Mouse (Mus musculus): Measurements from ENCODE around the gene Wipf3. TPM values are rescaled to one million over a fixed set of nuclear protein-coding genes. Genes with fewer than 3 reads are reported as not detected.
A peak's percentile ranks its signal among the peaks of the same experiment; 100 is the strongest.

Gene Wipf3
- polyA plus RNA-seq, 1 experiment from 2014 or later: 1.3 TPM

DNA sequence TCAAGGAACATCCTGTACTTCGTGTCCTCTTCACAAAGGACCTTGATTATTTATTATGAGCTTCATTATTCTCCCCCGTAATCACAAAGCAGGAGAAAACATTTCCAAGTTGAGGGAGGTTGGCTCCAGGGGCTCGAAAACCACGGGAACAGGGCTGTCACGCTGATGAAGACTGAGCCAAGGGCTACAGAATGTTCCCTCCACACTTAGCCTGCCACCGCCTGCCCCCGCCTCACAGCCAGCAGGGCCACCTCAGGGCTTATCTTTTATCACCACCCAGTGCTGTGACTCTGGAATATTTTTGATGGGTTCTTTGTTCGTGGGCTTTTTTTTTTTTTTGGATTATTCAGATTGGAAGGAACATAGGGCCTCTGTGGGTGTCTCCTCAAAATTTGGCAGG lies 17.8 kb upstream of the Wipf3 start:
- H3K27ac ChIP-seq (ENCODE audit: low read length): no peak overlapping the region
- no peak overlapping the region for H3K4me3 ChIP-seq (ENCODE audit: low read depth, low read length)
- no peaks in the 10 kb centered on the region for H3K9me3 ChIP-seq (ENCODE audit: control insufficient read depth, low read depth, low read length)
- H3K27me3 ChIP-seq (ENCODE audit: control insufficient read depth, insufficient read depth, low read length): no peaks in the 10 kb centered on the region
- WGBS: 79% methylated on average over 8 of the region's 8 CpGs
- ATAC-seq (ENCODE audit: insufficient number of reproducible peaks, insufficient read depth, low FRiP score, low read depth): no peak
- H3K9ac ChIP-seq (replicated peaks; ENCODE audit: low read depth, low read length): no peak overlapping the region
- H3K4me1 ChIP-seq (ENCODE audit: control insufficient read depth, insufficient read depth, low read length): no peaks in the 10 kb centered on the region
- no peak overlapping the region for H3K4me2 ChIP-seq (replicated peaks; ENCODE audit: low read depth, low read length)
- H3K36me3 ChIP-seq (ENCODE audit: control insufficient read depth, insufficient read depth, low read length): no peaks in the 10 kb centered on the region

- H3K4me1 ChIP-seq (ENCODE audit: control insufficient read depth, insufficient read depth, low read length): no peaks in the 10 kb centered on the region
- WGBS: 79% methylated on average over 7 of the region's 7 CpGs
- ATAC-seq (ENCODE audit: insufficient number of reproducible peaks, insufficient read depth, low FRiP score, low read depth): no peak
- H3K4me3 ChIP-seq (ENCODE audit: low read depth, low read length): no peak overlapping the region
- no peaks in the 10 kb centered on the region for H3K9me3 ChIP-seq (ENCODE audit: control insufficient read depth, low read depth, low read length)
- H3K27ac ChIP-seq (ENCODE audit: low read length): no peak overlapping the region
- no peaks in the 10 kb centered on the region for H3K27me3 ChIP-seq (ENCODE audit: control insufficient read depth, insufficient read depth, low read length)
- no peak overlapping the region for H3K4me2 ChIP-seq (replicated peaks; ENCODE audit: low read depth, low read length)
- H3K36me3 ChIP-seq (ENCODE audit: control insufficient read depth, insufficient read depth, low read length): no peaks in the 10 kb centered on the region
- no peak overlapping the region for H3K9ac ChIP-seq (replicated peaks; ENCODE audit: low read depth, low read length)
These were observed 16.5 kb upstream of the Wipf3 start for GRCm38 (mm10) chr6:54412879-54413278.

DNA sequence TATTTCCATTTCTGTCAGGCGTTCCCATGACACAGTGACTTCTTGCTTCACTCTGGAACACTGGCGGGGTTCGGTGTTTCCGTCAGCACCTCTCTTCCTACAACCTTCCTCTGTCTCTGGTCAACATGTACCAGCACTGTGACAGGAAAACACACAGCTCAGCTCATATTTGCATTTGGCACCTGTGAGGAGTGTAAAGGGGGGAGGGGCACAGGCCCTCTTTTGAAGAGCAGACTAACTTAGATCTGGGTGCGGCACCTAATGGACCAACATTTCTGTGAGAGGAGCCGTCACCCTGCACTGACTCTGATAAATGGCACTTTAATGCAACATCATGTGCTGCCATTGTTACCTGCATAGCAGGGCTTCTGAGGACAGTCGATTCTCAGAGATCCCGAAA lies 4.2 kb upstream of the Wipf3 start:
- 0 out of 2 replicates have a peak, but pooled peaks have one; percentile 28 for ATAC-seq (ENCODE audit: insufficient number of reproducible peaks, insufficient read depth, low FRiP score, low read depth)
- no peak overlapping the region for H3K27ac ChIP-seq (ENCODE audit: low read length)
- H3K36me3 ChIP-seq (ENCODE audit: control insufficient read depth, insufficient read depth, low read length): no peaks in the 10 kb centered on the region
- H3K9me3 ChIP-seq (ENCODE audit: control insufficient read depth, low read depth, low read length): no peaks in the 10 kb centered on the region
- 0 out of 2 replicates have a peak, but pooled peaks cover 3% of the 10 kb centered on the region for H3K4me1 ChIP-seq (ENCODE audit: control insufficient read depth, insufficient read depth, low read length)
- no peak overlapping the region for H3K9ac ChIP-seq (replicated peaks; ENCODE audit: low read depth, low read length)
- H3K27me3 ChIP-seq (ENCODE audit: control insufficient read depth, insufficient read depth, low read length): 0 out of 2 replicates have a peak, but pooled peaks cover 3% of the 10 kb centered on the region
- H3K4me2 ChIP-seq (replicated peaks; ENCODE audit: low read depth, low read length): no peak overlapping the region
- 62% methylated on average over 8 of the region's 8 CpGs for WGBS
- H3K4me3 ChIP-seq (ENCODE audit: low read depth, low read length): no peak overlapping the region

- H3K27me3 ChIP-seq (ENCODE audit: control insufficient read depth, insufficient read depth, low read length): 0 out of 2 replicates have a peak, but pooled peaks cover 3% of the 10 kb centered on the region
- WGBS: 3% methylated on average over 14 of the region's 14 CpGs
These were observed 455 bp upstream of the Wipf3 start for GRCm38 (mm10) chr6:54428850-54429446.

GRCm38 (mm10) chr6:54430221-54430620 lies 818 bp downstream of the Wipf3 start:
- 36% methylated on average over 7 of the region's 7 CpGs for WGBS
- ATAC-seq (ENCODE audit: insufficient number of reproducible peaks, insufficient read depth, low FRiP score, low read depth): no peak
- H3K9me3 ChIP-seq (ENCODE audit: control insufficient read depth, low read depth, low read length): no peaks in the 10 kb centered on the region
- no peaks in the 10 kb centered on the region for H3K36me3 ChIP-seq (ENCODE audit: control insufficient read depth, insufficient read depth, low read length)
- 0 out of 2 replicates have a peak, but pooled peaks cover 3% of the 10 kb centered on the region for H3K27me3 ChIP-seq (ENCODE audit: control insufficient read depth, insufficient read depth, low read length)
- 0 out of 2 replicates have a peak, but pooled peaks cover 3% of the 10 kb centered on the region for H3K4me1 ChIP-seq (ENCODE audit: control insufficient read depth, insufficient read depth, low read length)
- H3K4me3 ChIP-seq (ENCODE audit: low read depth, low read length): peak overlapping the region; percentile 45
- no peak overlapping the region for H3K27ac ChIP-seq (ENCODE audit: low read length)
- H3K9ac ChIP-seq (replicated peaks; ENCODE audit: low read depth, low read length): 0 out of 2 replicates have a peak overlapping the region, but pooled peaks have one; percentile 6
- H3K4me2 ChIP-seq (replicated peaks; ENCODE audit: low read depth, low read length): peak overlapping the region; percentile 96

More at GRCm38 (mm10) chr6:54428850-54429446, 455 bp upstream of the Wipf3 start:
- H3K4me3 ChIP-seq (ENCODE audit: low read depth, low read length): peak overlapping the region; percentile 45
- H3K9me3 ChIP-seq (ENCODE audit: control insufficient read depth, low read depth, low read length): no peaks in the 10 kb centered on the region
- no peak for ATAC-seq (ENCODE audit: insufficient number of reproducible peaks, insufficient read depth, low FRiP score, low read depth)
- peak overlapping the region; percentile 96 for H3K4me2 ChIP-seq (replicated peaks; ENCODE audit: low read depth, low read length)
- H3K9ac ChIP-seq (replicated peaks; ENCODE audit: low read depth, low read length): no peak overlapping the region
- 0 out of 2 replicates have a peak, but pooled peaks cover 3% of the 10 kb centered on the region for H3K4me1 ChIP-seq (ENCODE audit: control insufficient read depth, insufficient read depth, low read length)
- H3K27ac ChIP-seq (ENCODE audit: low read length): no peak overlapping the region
- no peaks in the 10 kb centered on the region for H3K36me3 ChIP-seq (ENCODE audit: control insufficient read depth, insufficient read depth, low read length)

- Histone ChIP-seq H3K36me3 (ENCODE audit: control insufficient read depth, insufficient read depth, low read length) (no peaks in the 10 kb centered on the region), H3K9ac (replicated peaks; ENCODE audit: low read depth, low read length) (no peak overlapping the region), H3K4me2 (replicated peaks; ENCODE audit: low read depth, low read length) (no peak overlapping the region), H3K4me3 (ENCODE audit: low read depth, low read length) (no peak overlapping the region), H3K9me3 (ENCODE audit: control insufficient read depth, low read depth, low read length) (no peaks in the 10 kb centered on the region), H3K27ac (ENCODE audit: low read length) (no peak overlapping the region), H3K27me3 (ENCODE audit: control insufficient read depth, insufficient read depth, low read length) (0 out of 2 replicates have a peak, but pooled peaks cover 3% of the 10 kb centered on the region), H3K4me1 (ENCODE audit: control insufficient read depth, insufficient read depth, low read length) (peaks cover 13% of the 10 kb centered on the region; the same call in 1 of the 2 replicates)
- no peak for ATAC-seq (ENCODE audit: insufficient number of reproducible peaks, insufficient read depth, low FRiP score, low read depth)
- 72% methylated on average over 10 of the region's 10 CpGs for WGBS
These were observed 2.4 kb downstream of the Wipf3 start for GRCm38 (mm10) chr6:54431761-54432160.

DNA sequence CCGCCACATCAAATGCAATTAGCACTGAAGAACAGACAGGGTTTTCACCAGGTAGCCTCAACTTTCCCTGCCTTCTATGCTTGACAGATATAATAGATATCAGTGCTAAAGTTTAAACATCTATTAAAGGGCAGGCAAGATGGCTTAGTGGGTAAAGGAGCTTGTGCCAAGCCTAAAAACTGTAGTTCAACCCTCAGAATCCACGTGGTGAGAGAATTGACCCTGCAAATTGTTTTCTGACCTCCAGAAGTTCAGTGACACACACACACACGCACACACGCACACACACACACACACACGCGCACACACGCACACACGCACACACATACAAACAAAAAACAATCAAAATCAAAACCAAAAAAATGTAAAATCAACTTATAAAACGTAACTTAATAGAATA lies 2.8 kb downstream of the Wipf3 start:
- Histone ChIP-seq H3K9ac (replicated peaks; ENCODE audit: low read depth, low read length) (no peak overlapping the region), H3K27ac (ENCODE audit: low read length) (no peak overlapping the region), H3K36me3 (ENCODE audit: control insufficient read depth, insufficient read depth, low read length) (no peaks in the 10 kb centered on the region), H3K27me3 (ENCODE audit: control insufficient read depth, insufficient read depth, low read length) (0 out of 2 replicates have a peak, but pooled peaks cover 3% of the 10 kb centered on the region), H3K9me3 (ENCODE audit: control insufficient read depth, low read depth, low read length) (no peaks in the 10 kb centered on the region), H3K4me1 (ENCODE audit: control insufficient read depth, insufficient read depth, low read length) (peaks cover 13% of the 10 kb centered on the region; the same call in 1 of the 2 replicates), H3K4me2 (replicated peaks; ENCODE audit: low read depth, low read length) (no peak overlapping the region), H3K4me3 (ENCODE audit: low read depth, low read length) (no peak overlapping the region)
- 82% methylated on average over 9 of the region's 9 CpGs for WGBS
- ATAC-seq (ENCODE audit: insufficient number of reproducible peaks, insufficient read depth, low FRiP score, low read depth): no peak

DNA sequence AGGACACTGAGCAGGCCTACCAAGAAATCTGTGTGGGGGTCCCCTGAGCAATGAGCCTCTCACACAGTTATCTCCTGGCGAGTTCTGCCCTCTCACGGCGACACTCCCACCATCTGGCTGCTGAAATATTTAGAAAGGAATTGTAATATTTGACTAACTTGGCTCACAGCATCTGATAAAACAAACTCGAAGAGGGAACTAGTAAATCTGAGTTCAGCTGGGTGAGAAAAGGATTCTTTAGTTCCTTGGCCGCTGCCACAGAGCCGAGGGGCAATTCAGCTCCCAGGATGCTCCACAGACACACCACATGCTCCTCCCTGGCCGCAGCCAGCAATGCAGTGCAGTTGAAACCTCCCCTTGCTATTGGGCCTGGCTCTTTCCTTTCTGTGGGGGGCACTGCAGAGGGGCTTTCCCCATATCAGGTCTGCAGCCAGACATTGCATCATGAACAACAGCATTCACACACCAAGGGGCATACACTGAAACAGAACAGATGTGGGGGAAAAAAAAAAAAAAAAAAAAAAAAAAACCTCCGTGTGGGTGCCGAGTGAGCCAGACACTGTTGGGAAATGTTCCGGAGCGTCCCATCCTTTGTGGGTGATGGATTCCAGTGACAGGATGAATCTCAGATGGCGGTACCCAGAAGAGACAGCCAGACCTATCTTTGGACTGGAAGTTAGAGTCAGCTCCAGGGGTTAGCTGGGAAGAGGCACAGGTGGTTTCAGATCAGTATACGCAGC lies 3.6 kb downstream of the Wipf3 start:
- Histone ChIP-seq H3K9ac (replicated peaks; ENCODE audit: low read depth, low read length) (no peak overlapping the region), H3K4me1 (ENCODE audit: control insufficient read depth, insufficient read depth, low read length) (peaks cover 13% of the 10 kb centered on the region; the same call in 1 of the 2 replicates), H3K4me2 (replicated peaks; ENCODE audit: low read depth, low read length) (no peak overlapping the region), H3K27me3 (ENCODE audit: control insufficient read depth, insufficient read depth, low read length) (0 out of 2 replicates have a peak, but pooled peaks cover 3% of the 10 kb centered on the region), H3K9me3 (ENCODE audit: control insufficient read depth, low read depth, low read length) (no peaks in the 10 kb centered on the region), H3K27ac (ENCODE audit: low read length) (no peak overlapping the region), H3K36me3 (ENCODE audit: control insufficient read depth, insufficient read depth, low read length) (no peaks in the 10 kb centered on the region), H3K4me3 (ENCODE audit: low read depth, low read length) (no peak overlapping the region)
- WGBS: 55% methylated on average over 13 of the region's 13 CpGs
- no peak for ATAC-seq (ENCODE audit: insufficient number of reproducible peaks, insufficient read depth, low FRiP score, low read depth)

Data from stomach, embryonic 14.5 days (tissue).